Mouse (Mus musculus) myocyte (in vitro differentiated cells): ENCODE results near the gene Aplnr. TPM values are rescaled to one million over a fixed set of nuclear protein-coding genes. Genes with fewer than 3 reads are reported as not detected.

Source experiments
- H3K27me3 ChIP-seq: one replicate; pipeline ENCODE4 v1.6.1; 2011; ENCODE audit not compliant: control insufficient read depth, insufficient read depth, insufficient read length
- H3K36me3 ChIP-seq: one replicate; pipeline ENCODE4 v1.6.1; 2011; ENCODE audit not compliant: control insufficient read depth, insufficient read depth
- H3K4me2 ChIP-seq: one replicate; pipeline ENCODE4 v1.6.1; 2011; ENCODE audit warnings: low read depth, control low read depth
- H3K4me3 ChIP-seq: one replicate; pipeline ENCODE4 v1.5.1; 2011; ENCODE audit warnings: mild to moderate bottlenecking, control low read depth, moderate library complexity
- H3K79me2 ChIP-seq: one replicate; pipeline ENCODE4 v1.6.1; 2011; ENCODE audit not compliant: control insufficient read depth, insufficient read depth
- H3ac ChIP-seq: one replicate; pipeline ENCODE4 v1.6.1; 2011; ENCODE audit not compliant: control insufficient read depth, insufficient read length
- CEBPB ChIP-seq: IDR thresholded peaks from 2 replicates; pipeline ENCODE4 v1.6.1; 2011; ENCODE audit warnings: mild to moderate bottlenecking, moderate library complexity; ENCODE audit not compliant: poor library complexity, insufficient read depth, severe bottlenecking
- E2F4 ChIP-seq: IDR thresholded peaks from one replicate; pipeline ENCODE4 v1.6.1; 2011; ENCODE audit warnings: mild to moderate bottlenecking, control low read depth, moderate library complexity; ENCODE audit not compliant: insufficient read depth
- MAX ChIP-seq: IDR thresholded peaks from one replicate; pipeline ENCODE4 v1.6.1; 2011; ENCODE audit warnings: low read depth, mild to moderate bottlenecking, control low read depth
- MYOD1 ChIP-seq, 3 experiments: IDR thresholded peaks; one replicate each; pipeline ENCODE4 v1.6.1; 2011; ENCODE audit warnings: control low read depth in 2 of 3, low read depth in 2 of 3, mild to moderate bottlenecking in 2 of 3, moderate library complexity in 1 of 3; ENCODE audit not compliant: insufficient read length in 2 of 3, control insufficient read depth in 1 of 3
- MYOG ChIP-seq, 3 experiments: IDR thresholded peaks; one replicate each; pipeline ENCODE4 v1.6.1; 2011; ENCODE audit warnings: control low read depth in 2 of 3, low read depth in 2 of 3, mild to moderate bottlenecking in 2 of 3; ENCODE audit not compliant: insufficient read length in 2 of 3, control insufficient read depth in 1 of 3, insufficient read depth in 1 of 3
- POLR2A ChIP-seq: IDR thresholded peaks from one replicate; pipeline ENCODE4 v1.6.1; 2011; ENCODE audit warnings: low read depth, mild to moderate bottlenecking, control low read depth, moderate library complexity; ENCODE audit not compliant: insufficient read length
- POLR2AphosphoS2 ChIP-seq: IDR thresholded peaks from one replicate; pipeline ENCODE4 v1.6.1; 2011; ENCODE audit warnings: low read depth, control low read depth; ENCODE audit not compliant: insufficient read length
- REST ChIP-seq: IDR thresholded peaks from one replicate; pipeline ENCODE4 v1.6.1; 2011; ENCODE audit warnings: mild to moderate bottlenecking, control low read depth, moderate library complexity; ENCODE audit not compliant: insufficient read depth, insufficient read length
- SRF ChIP-seq: IDR thresholded peaks from one replicate; pipeline ENCODE4 v1.6.1; 2011; ENCODE audit warnings: low read depth; ENCODE audit not compliant: control insufficient read depth, insufficient read length
- TCF12 ChIP-seq: IDR thresholded peaks from one replicate; pipeline ENCODE4 v1.6.1; 2011; ENCODE audit warnings: mild to moderate bottlenecking, control low read depth; ENCODE audit not compliant: poor library complexity, insufficient read depth, severe bottlenecking
- TCF3 ChIP-seq: IDR thresholded peaks from one replicate; pipeline ENCODE4 v1.6.1; 2011; ENCODE audit warnings: low read depth, control low read depth; ENCODE audit not compliant: insufficient read length
- USF1 ChIP-seq: IDR thresholded peaks from one replicate; pipeline ENCODE4 v1.6.1; 2011; ENCODE audit warnings: low read depth, mild to moderate bottlenecking, control low read depth, moderate library complexity
- polyA plus RNA-seq: library from polyadenylated mRNA; unstranded; fragments of >200 nt; fragmentation: generic; extraction: Trizol; gene quantifications from one replicate; pipeline ENCODE4 v1.2.1, GENCODE M21; 2012; ENCODE audit warnings: missing spikeins

Gene Aplnr
- polyA plus RNA-seq, 1 experiment: 0.06 TPM

GRCm38 (mm10) chr2:85168327-85168726 lies 32.3 kb downstream of the Aplnr start:
- H3ac ChIP-seq: no peak overlapping the region
- H3K79me2 ChIP-seq: no peaks in the 10 kb centered on the region
- no peak for TF ChIP-seq POLR2A
- no peak for TF ChIP-seq MYOG (IDR thresholded peaks at IDR 0.05; ENCODE audit: control insufficient read depth in 1 of 3, insufficient read depth in 1 of 3, insufficient read length in 2 of 3, low read depth in 2 of 3)
- TF ChIP-seq SRF: no peak
- no peak for TF ChIP-seq MYOD1 (IDR thresholded peaks at IDR 0.05; ENCODE audit: control insufficient read depth in 1 of 3, insufficient read length in 2 of 3, low read depth in 2 of 3)
- H3K4me2 ChIP-seq: no peak overlapping the region
- no peaks in the 10 kb centered on the region for H3K27me3 ChIP-seq
- no peaks in the 10 kb centered on the region for H3K36me3 ChIP-seq
- H3K4me3 ChIP-seq: no peak overlapping the region

- Histone ChIP-seq H3ac (no peak overlapping the region), H3K79me2 (no peaks in the 10 kb centered on the region), H3K36me3 (no peaks in the 10 kb centered on the region), H3K27me3 (no peaks in the 10 kb centered on the region), H3K4me2 (no peak overlapping the region), H3K4me3 (no peak overlapping the region)
- TF ChIP-seq MYOG (IDR thresholded peaks at IDR 0.05; ENCODE audit: control insufficient read depth in 1 of 3, insufficient read depth in 1 of 3, insufficient read length in 2 of 3, low read depth in 2 of 3) (no peak), MYOD1 (IDR thresholded peaks at IDR 0.05; ENCODE audit: control insufficient read depth in 1 of 3, insufficient read length in 2 of 3, low read depth in 2 of 3) (no peak), CEBPB (no peak), E2F4 (no peak), TCF3 (no peak), POLR2A (no peak), USF1 (no peak), TCF12 (no peak), SRF (no peak), REST (no peak), MAX (no peak), POLR2AphosphoS2 (no peak)
Observed at GRCm38 (mm10) chr2:85172071-85172762, 36.2 kb downstream of the Aplnr start.

- H3ac ChIP-seq: no peak overlapping the region
- no peak overlapping the region for H3K4me3 ChIP-seq
- H3K4me2 ChIP-seq: no peak overlapping the region
- no peaks in the 10 kb centered on the region for H3K36me3 ChIP-seq
- no peaks in the 10 kb centered on the region for H3K27me3 ChIP-seq
- TF ChIP-seq POLR2AphosphoS2: no peak
- no peak for TF ChIP-seq MAX
- no peak for TF ChIP-seq TCF3
- H3K79me2 ChIP-seq: no peaks in the 10 kb centered on the region
Observed at GRCm38 (mm10) chr2:85172763-85173103, 36.7 kb downstream of the Aplnr start.

GRCm38 (mm10) chr2:85173545-85173944 lies 37.5 kb downstream of the Aplnr start:
- no peaks in the 10 kb centered on the region for H3K27me3 ChIP-seq
- no peak overlapping the region for H3K4me2 ChIP-seq
- H3K79me2 ChIP-seq: no peaks in the 10 kb centered on the region
- no peak overlapping the region for H3K4me3 ChIP-seq
- TF ChIP-seq MYOD1 (IDR thresholded peaks at IDR 0.05; ENCODE audit: control insufficient read depth in 1 of 3, insufficient read length in 2 of 3, low read depth in 2 of 3): no peak
- no peak for TF ChIP-seq TCF12
- no peak for TF ChIP-seq POLR2AphosphoS2
- TF ChIP-seq CEBPB: no peak
- TF ChIP-seq POLR2A: no peak
- no peak for TF ChIP-seq SRF
- no peak for TF ChIP-seq TCF3
- TF ChIP-seq E2F4: no peak
- TF ChIP-seq MYOG (IDR thresholded peaks at IDR 0.05; ENCODE audit: control insufficient read depth in 1 of 3, insufficient read depth in 1 of 3, insufficient read length in 2 of 3, low read depth in 2 of 3): no peak
- TF ChIP-seq USF1: no peak
- TF ChIP-seq MAX: no peak
- no peak for TF ChIP-seq REST
- no peaks in the 10 kb centered on the region for H3K36me3 ChIP-seq
- H3ac ChIP-seq: no peak overlapping the region

GRCm38 (mm10) chr2:85178139-85178800 lies 42.2 kb downstream of the Aplnr start:
- Histone ChIP-seq H3K4me2 (no peak overlapping the region), H3K4me3 (no peak overlapping the region), H3K36me3 (no peaks in the 10 kb centered on the region), H3K79me2 (no peaks in the 10 kb centered on the region), H3ac (no peak overlapping the region), H3K27me3 (no peaks in the 10 kb centered on the region)
- no peak for TF ChIP-seq SRF
- no peak for TF ChIP-seq MYOG (IDR thresholded peaks at IDR 0.05; ENCODE audit: control insufficient read depth in 1 of 3, insufficient read depth in 1 of 3, insufficient read length in 2 of 3, low read depth in 2 of 3)
- no peak for TF ChIP-seq E2F4
- no peak for TF ChIP-seq MAX
- no peak for TF ChIP-seq USF1
- TF ChIP-seq TCF12: no peak
- no peak for TF ChIP-seq POLR2AphosphoS2
- TF ChIP-seq MYOD1 (IDR thresholded peaks at IDR 0.05; ENCODE audit: control insufficient read depth in 1 of 3, insufficient read length in 2 of 3, low read depth in 2 of 3): no peak
- no peak for TF ChIP-seq REST
- no peak for TF ChIP-seq POLR2A
- TF ChIP-seq CEBPB: no peak
- TF ChIP-seq TCF3: no peak
